Mouse (Mus musculus) megakaryocyte, embryonic 14.5 days (primary cell): ENCODE measurements around the gene Bsg.

Experiments
- FLI1 ChIP-seq: IDR thresholded peaks from 2 replicates; pipeline ENCODE4 v1.6.1; 2012; ENCODE audit warnings: low read length, inconsistent platforms, mixed read lengths
- GATA1 ChIP-seq: IDR thresholded peaks from 3 replicates; pipeline ENCODE4 v1.6.1; 2012; ENCODE audit warnings: mixed read lengths, low read length, inconsistent platforms, borderline replicate concordance

- TF ChIP-seq FLI1 (no peak), GATA1 (no peak)
These were observed 45.5 kb upstream of the Bsg start for GRCm38 (mm10) chr10:79658829-79659228.
